Mouse (Mus musculus) kidney, postnatal 14 days (tissue): ENCODE results near the gene Babam1.

Source experiments
- DNase-seq: peaks from one replicate; pipeline ENCODE4 v3.0.0; 2022; ENCODE audit warnings: mixed read lengths

Babam1 gene

DNA sequence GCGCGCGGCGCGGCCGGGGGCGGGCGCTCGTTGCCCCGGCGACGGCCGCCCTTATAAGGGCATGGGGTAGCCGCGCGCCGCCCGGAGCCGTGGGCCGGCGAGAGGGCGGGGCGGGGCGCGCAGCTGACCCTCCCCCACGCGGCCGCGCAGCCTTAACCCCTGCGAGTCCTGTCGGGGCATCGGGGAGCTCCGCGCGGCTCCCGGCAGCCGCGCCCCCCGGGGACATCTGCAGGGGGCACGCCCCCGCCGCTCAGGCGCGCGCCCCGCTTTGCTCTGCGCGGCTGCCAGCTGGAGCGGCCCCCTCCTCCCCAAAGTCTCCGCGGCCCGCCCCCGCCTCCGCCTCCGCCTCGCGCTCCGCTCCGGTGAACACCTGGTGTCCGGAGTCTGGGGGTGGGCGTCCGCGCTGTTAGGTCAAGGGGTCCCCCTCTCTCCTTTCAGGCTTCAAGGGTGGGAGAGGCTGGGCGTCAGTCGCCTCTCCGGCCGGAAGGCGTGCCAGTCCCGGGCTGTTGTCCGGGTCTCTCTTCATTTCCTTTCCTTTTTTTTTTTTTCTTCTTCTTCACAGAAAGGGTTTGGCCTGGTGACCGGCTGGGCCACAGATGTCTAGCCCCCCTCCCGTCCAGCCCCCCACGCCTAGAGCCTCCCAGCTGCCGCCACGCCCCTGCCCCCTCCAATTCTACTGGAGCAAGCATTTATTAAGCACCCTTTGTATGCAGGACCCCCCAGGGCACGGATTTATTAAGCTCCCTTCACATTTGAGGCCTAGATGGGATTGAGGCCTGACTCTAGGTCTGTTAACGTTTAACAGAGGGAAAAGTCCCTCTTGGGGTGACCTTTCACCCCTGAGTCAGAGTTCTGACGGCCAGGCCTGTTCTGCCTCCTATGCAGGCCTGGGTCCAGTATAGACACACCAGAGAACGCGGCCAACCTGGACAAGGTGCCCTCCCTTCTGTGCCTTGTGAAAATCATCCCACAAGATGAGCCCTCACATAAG, 14.4 kb upstream of the Babam1 start:
- DNase-seq: peak; percentile 96

DNA sequence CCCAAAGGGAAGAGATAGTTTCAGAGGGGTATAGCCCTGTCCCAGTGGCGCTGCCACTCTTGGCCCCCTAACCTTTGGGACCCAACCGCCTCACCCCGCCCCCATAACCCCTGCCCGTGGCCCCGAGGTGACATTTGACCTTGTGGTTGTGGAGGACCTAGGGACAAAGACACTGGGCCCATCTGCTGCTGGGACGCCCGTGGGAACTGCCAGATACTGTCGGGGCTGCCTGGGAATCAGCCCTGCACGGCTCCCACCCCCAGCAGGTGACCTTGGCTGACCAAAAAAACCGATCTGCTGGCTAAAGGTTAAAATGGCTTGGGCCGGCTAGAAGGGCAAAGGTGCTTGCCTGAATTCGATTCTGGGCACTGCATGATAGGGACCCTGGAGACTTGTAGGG, 13.3 kb upstream of the Babam1 start:
- DNase-seq: peak; percentile 45

DNA sequence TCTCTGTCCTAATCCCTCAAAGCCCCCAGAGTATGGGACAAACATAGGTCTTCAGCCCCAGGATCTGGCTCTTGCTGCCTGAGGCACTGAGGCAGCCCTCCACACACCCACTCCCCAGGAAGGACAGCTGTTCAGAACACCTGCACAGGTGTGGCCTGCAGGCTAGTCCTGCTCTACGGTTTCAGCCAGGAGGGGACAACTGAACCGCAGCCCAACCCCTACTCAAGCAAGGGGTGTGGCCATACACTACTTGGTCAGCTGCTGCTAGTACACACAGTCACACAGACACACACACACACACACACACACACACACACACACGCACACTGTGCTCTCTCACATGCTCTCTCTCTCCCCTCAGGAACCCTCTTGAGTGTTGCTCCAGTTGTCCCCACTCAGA, 12.8 kb upstream of the Babam1 start:
- DNase-seq: no peak

DNA sequence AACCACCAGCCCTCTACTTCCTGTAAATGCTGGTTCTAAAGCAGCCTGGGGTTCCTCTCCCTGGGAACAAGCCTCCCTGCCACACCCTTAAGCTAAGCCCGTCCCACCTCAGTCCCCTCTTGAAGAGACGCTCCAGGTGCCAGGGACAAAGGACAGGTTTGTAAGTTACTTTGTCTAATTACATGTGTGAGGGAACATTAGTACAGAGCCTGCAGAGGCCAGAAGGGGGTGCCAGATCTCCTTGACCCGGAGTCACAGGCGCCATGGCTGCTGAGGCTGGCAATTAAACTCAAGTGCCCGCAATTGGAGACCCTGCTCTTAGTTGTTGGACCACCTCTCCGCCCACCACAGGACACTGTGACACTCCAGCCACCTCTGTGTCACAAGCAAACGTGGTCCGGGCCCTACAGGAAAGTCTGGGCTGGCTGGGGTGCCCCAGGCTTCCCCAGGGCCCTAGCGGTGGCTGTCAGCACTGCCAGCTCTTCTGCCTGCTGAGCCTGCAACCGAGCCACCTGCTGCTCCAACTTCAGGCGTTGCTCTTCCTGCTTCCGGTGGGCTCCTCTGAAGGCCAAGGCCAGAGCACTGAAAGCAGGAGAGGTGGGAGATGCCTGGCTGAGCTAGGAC, 11.3 kb upstream of the Babam1 start:
- DNase-seq: no peak

GRCm38 (mm10) chr8:71388267-71388666, 8.4 kb upstream of the Babam1 start:
- DNase-seq: no peak

DNA sequence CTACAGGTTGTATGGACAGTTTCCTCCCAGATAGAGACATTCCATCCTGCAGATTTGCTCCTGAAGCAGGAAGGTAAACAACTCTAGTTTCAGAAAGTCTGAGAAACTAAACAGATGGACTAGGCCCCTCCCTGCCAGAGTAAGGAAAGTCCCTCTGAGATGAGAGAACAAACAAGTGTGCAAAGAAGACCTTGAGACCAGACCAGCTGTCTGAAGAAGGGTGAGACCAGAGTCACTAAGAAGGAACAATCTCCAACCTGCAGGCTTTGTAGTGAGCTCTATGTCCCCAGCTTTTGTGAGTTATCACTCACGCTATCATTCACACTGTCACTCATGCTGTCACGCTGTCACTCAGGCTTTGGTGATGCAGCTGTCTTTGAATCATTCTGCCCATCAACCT, 5.0 kb upstream of the Babam1 start:
- no peak for DNase-seq

GRCm38 (mm10) chr8:71392391-71392790, 4.3 kb upstream of the Babam1 start:
- DNase-seq: no peak

DNA sequence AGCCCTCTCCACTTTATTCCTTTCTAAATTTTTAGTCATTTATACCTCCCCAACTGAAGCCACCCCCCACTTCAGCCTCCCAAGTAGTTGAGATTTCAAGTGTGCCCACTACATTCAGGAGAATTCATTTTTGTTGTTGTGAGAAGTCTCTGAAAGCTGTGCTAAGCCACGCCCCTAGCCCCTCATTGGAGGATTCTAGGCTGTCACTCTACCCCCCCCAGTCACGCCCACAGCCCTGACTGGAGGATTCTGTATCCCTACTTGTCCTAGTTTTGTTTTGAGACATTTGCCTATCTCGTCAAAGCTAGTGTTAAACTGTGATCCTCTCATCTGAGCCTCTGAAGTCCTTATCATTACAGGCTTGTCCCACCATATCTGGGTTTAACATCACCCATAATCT, 3.8 kb upstream of the Babam1 start:
- peak; percentile 66 for DNase-seq

- DNase-seq: no peak
Observed at GRCm38 (mm10) chr8:71394481-71394880, 2.2 kb upstream of the Babam1 start.

GRCm38 (mm10) chr8:71395071-71395470, 1.6 kb upstream of the Babam1 start:
- no peak for DNase-seq

DNA sequence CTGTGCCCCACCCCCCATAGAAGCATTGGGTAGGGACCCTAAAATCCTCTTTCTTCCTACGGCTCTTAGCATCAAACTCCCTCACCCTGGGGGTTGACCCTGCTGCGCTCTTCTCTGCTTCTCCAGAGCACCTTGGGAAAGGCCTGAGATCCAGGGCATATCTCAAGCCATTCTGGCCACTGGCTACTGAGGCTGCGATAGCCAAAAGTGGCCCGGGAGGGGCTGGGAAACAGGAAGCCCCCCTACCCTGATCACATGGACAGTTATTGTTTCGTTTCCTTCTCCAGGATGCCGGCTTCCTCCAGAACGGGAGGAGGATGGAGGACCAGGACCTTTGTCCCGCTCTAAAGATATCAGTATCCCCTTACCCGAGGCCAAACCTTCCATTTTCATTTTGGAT, 1.0 kb upstream of the Babam1 start, which contains the start of gene Ushbp1:
TSS of gene Ushbp1 (minus strand) at position 174 of the 400 bp plus-strand sequence.
- DNase-seq: peak; percentile 69

- no peak for DNase-seq
Observed at GRCm38 (mm10) chr8:71397701-71398100, 1.0 kb downstream of the Babam1 start.

DNA sequence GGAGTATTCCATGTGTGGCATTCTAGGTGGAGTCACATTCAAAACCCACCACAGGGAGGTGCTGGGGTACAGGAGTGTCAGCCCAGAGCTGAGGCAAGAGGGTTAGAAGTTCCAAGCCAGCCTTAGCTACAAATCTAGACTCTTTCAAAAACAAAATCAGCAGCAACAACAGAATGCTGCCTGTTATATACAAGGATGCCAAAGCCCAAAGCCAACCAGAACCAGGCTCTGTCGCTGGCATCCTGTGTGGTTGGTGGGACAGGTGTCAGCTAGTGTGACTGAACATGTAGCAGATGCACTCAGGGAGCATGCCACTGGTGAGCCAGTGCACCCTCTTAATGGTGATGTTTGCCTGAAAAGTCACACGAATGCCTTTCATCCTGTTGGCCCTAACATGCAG, 4.2 kb downstream of the Babam1 start:
- no peak for DNase-seq

DNA sequence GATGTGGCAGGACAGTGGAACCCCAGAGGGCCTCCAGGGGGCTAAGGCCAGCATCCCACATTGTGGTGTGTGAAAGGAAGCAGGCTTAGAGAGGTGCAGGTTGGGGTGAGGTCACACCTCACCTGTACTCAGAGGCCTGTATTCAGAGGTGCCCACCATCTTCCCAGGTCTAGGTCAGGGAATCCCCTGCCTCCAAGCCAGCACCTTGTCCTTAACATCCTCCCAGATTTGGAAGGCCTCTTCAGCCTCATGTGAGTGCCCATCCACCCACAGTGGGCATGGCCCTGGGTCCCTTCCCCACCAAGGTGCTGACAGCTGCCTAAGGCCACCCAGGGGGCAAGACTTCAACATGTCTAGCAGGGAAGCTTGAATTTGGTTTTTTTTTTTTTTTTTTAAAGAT, 4.8 kb downstream of the Babam1 start:
- DNase-seq: no peak

- DNase-seq: no peak
Observed at GRCm38 (mm10) chr8:71402446-71402964, 5.8 kb downstream of the Babam1 start.

DNA sequence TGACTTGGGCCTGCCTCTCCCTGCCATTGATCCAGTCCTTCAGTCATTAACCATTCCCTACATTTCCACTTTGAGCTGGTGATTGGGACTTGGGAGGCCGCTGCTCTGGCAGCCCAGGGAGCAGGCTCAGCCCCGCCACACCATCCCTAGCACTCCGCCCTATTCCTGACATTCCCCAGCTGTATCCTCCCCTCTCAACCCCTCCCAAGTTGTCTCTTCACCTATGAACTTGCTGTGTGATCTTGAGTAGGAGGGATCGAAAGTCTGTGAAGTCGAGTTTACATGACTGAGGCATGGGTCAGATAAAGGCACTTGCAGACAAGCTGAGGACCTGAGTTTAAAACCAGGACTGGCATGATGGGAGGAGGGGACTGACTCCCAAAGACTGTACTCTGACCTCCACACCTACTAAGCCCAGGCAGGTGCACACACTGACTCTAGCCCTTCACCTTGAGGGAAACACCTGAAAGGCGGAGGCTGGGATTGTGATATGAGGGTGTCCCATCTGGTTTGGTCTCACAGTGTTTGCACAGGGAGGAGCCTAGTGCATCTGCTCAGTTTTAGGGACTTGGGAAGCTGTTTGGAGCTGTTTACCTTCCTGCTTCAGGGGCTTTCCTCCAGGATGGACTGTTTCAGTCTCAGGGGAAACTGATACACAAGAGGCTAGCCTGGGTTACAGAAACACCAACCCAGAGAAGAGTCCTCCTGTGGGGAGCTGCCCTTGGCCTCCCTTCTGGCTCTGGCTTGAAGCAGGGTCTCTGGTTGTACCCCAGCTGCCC, 6.6 kb downstream of the Babam1 start:
- no peak for DNase-seq

- DNase-seq: no peak
Observed at GRCm38 (mm10) chr8:71404011-71404410, 7.3 kb downstream of the Babam1 start.

DNA sequence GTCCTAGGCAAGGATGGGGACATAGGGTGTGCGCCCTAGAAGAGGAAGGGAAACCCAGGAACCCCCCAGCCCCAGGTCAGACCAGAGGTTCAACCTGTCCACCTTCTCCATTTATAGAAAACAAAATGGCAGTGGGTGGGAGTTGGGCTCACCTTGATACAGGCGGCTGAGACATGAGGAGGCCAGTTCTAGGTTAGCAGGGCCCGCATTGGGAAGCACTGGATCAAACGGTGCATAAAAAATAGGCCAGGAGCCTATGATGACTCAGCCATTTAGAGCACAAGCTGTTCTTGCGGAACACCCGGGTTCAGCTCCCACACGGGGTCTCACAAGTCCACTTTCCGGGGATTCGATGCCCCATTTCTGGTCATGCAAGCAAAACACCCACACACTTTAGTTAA, 8.3 kb downstream of the Babam1 start:
- peak; percentile 51 for DNase-seq

GRCm38 (mm10) chr8:71405401-71406098, 8.9 kb downstream of the Babam1 start, which contains the start of gene Ankle1:
Gene Ankle1 (plus strand): TSS chr8:71406010.
- peak; percentile 97 for DNase-seq

- peak; percentile 82 for DNase-seq
Observed at GRCm38 (mm10) chr8:71406099-71407015, 9.7 kb downstream of the Babam1 start.

- DNase-seq: no peak
Observed at GRCm38 (mm10) chr8:71407441-71407840, 10.8 kb downstream of the Babam1 start.
